Mouse (Mus musculus) bone marrow macrophage, adult 2 months (primary cell): Measurements from ENCODE around the gene Plpp3.

Experiments used
- CTCF ChIP-seq: IDR thresholded peaks from 2 replicates; pipeline ENCODE4 v1.5.1; 2012; ENCODE audit warnings: low read depth, mild to moderate bottlenecking, low read length, moderate library complexity
- POLR2A ChIP-seq: IDR thresholded peaks from 2 replicates; pipeline ENCODE4 v1.6.1; 2012; ENCODE audit warnings: mild to moderate bottlenecking, low read depth, low read length, borderline replicate concordance

DNA sequence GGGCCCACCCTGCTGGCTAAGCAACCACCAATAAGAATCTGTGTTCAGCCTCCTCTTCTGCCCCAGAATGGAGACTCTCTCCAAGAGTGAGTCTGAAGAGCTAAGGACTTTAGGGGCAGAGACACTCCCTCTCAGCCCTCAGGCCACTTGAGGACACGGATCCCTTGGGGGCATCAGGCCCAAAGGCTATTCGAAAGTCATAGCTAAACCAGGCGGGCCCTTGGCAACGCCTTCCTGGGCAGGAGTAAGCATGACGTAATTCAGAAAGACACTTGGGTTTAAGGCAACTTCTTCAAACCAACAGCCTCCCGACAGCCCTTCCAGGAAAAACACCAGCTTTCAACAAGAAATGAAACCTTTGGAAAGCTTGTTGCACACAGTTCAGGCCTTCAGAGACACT lies 114.0 kb downstream of the Plpp3 start:
- TF ChIP-seq POLR2A: no peak
- TF ChIP-seq CTCF: no peak
